Mouse (Mus musculus): ENCODE data around the gene Mgat4e. TPM values are rescaled to one million over a fixed set of nuclear protein-coding genes. Genes with fewer than 3 reads are reported as not detected.

The Mgat4e gene
- polyA plus RNA-seq, 1 experiment, result not detected

DNA sequence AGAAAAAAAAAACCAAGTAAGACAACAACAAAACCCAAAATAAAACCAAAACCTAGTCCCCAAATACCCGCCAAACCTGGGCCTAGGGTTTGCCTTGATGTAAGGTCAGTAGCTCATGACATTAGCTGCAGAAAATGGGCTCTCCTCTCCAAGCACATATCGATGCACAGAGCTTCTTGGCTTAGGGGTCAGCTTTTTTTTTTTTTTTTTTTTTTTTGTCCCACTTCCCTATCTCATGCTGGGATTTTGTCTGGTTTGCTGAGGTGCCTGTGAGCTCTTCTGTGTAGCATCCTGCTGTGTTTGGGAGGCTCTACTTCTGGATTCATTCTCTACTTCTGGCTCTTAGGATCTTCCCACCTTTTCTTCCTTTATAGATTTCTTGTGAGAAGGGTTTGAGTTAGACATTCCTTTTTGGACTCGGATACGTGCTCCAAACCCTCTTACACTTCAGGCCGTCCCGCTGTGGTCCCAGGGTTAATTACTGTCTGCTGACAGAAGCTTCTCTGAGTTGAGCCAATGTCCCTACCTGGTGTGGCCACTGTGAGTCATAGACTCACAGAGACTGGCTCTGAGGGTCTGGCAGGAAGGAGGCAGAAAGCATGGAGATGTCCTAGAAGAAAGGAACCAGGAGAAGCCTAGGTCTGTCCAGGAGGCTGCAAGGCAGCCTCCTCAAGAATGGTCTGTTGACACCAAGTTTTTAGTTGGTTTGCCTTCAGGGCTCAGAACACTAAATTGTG, 28.1 kb upstream of the Mgat4e start:
- H3ac ChIP-seq (ENCODE audit: control insufficient read depth, insufficient read length, low read depth), result no peak overlapping the region
- TF ChIP-seq MAX (IDR thresholded peaks at IDR 0.05) (no peak), CTCF (IDR thresholded peaks at IDR 0.05; ENCODE audit: control insufficient read depth, insufficient read depth, insufficient read length) (no peak), FOSL1 (IDR thresholded peaks at IDR 0.05; ENCODE audit: insufficient read depth, low read length, poor library complexity, severe bottlenecking) (no peak), USF1 (IDR thresholded peaks at IDR 0.05; ENCODE audit: low read depth) (no peak), CEBPB (IDR thresholded peaks at IDR 0.05; ENCODE audit: low read depth) (no peak), MYOD1 (IDR thresholded peaks at IDR 0.05; ENCODE audit: control insufficient read depth, insufficient read length, low read depth) (no peak)
- no peaks in the 10 kb centered on the region for H3K79me3 ChIP-seq (ENCODE audit: low read depth)
- peaks cover 6% of the 10 kb centered on the region for H3K79me2 ChIP-seq (ENCODE audit: control insufficient read depth, insufficient read depth)
- H3K4me3 ChIP-seq (ENCODE audit: insufficient read depth, poor library complexity, severe bottlenecking), result no peak overlapping the region
- no peaks in the 10 kb centered on the region for H3K27me3 ChIP-seq (ENCODE audit: control insufficient read depth, insufficient read depth, insufficient read length)
- no peaks in the 10 kb centered on the region for H3K36me3 ChIP-seq (ENCODE audit: control insufficient read depth, insufficient read depth)

DNA sequence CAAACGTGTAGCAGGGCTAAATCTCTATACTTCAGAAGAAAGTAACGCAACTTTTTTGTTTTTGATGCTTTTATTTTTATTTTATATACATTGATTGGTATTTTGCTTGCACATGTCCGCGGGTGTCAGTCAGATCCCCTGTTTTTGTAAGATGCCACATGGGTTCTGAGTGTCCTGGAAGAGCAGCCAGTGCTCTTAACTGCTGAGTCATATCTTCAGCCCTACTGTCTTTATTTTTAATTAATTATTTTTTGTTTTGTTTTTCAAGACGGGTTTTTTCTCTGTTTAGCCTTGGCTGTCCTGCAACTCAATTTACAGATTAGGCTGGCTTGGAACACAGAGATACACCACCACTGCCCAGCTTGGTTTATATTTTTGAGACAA, 24.4 kb upstream of the Mgat4e start:
- Histone ChIP-seq H3K27me3 (ENCODE audit: control insufficient read depth, insufficient read depth, insufficient read length) (no peaks in the 10 kb centered on the region), H3K36me3 (ENCODE audit: control insufficient read depth, insufficient read depth) (no peaks in the 10 kb centered on the region), H3ac (ENCODE audit: control insufficient read depth, insufficient read length, low read depth) (no peak overlapping the region), H3K79me2 (ENCODE audit: control insufficient read depth, insufficient read depth) (peaks cover 6% of the 10 kb centered on the region), H3K4me3 (ENCODE audit: insufficient read depth, poor library complexity, severe bottlenecking) (no peak overlapping the region), H3K79me3 (ENCODE audit: low read depth) (peaks cover 1% of the 10 kb centered on the region)
- TF ChIP-seq MYOD1 (IDR thresholded peaks at IDR 0.05; ENCODE audit: control insufficient read depth, insufficient read length, low read depth) (no peak), CTCF (IDR thresholded peaks at IDR 0.05; ENCODE audit: control insufficient read depth, insufficient read depth, insufficient read length) (no peak), USF1 (IDR thresholded peaks at IDR 0.05; ENCODE audit: low read depth) (no peak), FOSL1 (IDR thresholded peaks at IDR 0.05; ENCODE audit: insufficient read depth, low read length, poor library complexity, severe bottlenecking) (no peak), CEBPB (IDR thresholded peaks at IDR 0.05; ENCODE audit: low read depth) (no peak), MAX (IDR thresholded peaks at IDR 0.05) (no peak)

DNA sequence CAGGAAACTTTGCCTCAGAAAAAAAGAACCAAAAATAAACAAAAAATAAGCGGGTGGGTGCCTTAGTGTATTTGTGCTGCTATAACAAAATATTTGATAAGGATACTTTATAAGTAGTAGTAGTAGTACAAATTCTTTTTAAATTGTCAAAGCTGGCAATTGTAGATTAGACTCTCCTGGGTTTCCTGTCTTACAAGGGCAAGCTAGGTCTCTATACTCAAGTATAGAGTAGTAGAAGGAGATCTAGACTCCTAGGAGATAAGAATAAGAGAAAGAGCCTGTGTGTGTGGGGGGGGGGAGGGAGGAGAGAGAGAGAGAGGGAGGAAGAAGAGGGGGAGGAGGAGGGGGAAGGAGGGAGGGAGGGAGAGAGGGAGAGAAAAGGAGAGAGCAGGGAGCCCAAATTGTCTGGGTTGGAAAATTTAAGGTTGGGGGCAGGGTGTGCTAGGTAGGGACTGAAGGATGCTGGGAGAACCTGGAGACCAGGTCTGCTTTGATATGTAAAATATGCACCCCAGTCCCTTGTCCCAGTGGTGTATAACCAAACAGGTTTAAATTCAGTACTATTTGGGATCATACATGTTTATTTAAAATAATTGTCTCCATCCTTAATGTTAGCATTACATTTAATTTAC, 23.9 kb upstream of the Mgat4e start:
- H3ac ChIP-seq (ENCODE audit: control insufficient read depth, insufficient read length, low read depth), result no peak overlapping the region
- peaks cover 1% of the 10 kb centered on the region for H3K79me3 ChIP-seq (ENCODE audit: low read depth)
- no peaks in the 10 kb centered on the region for H3K36me3 ChIP-seq (ENCODE audit: control insufficient read depth, insufficient read depth)
- H3K4me3 ChIP-seq (ENCODE audit: insufficient read depth, poor library complexity, severe bottlenecking), result no peak overlapping the region
- peaks cover 6% of the 10 kb centered on the region for H3K79me2 ChIP-seq (ENCODE audit: control insufficient read depth, insufficient read depth)
- H3K27me3 ChIP-seq (ENCODE audit: control insufficient read depth, insufficient read depth, insufficient read length), result no peaks in the 10 kb centered on the region
- TF ChIP-seq USF1 (IDR thresholded peaks at IDR 0.05; ENCODE audit: low read depth) (no peak), MAX (IDR thresholded peaks at IDR 0.05) (no peak), MYOD1 (IDR thresholded peaks at IDR 0.05; ENCODE audit: control insufficient read depth, insufficient read length, low read depth) (no peak), MYOG (IDR thresholded peaks at IDR 0.05; ENCODE audit: control insufficient read depth, extremely low read depth, insufficient read length) (no peak), CTCF (IDR thresholded peaks at IDR 0.05; ENCODE audit: control insufficient read depth, insufficient read depth, insufficient read length) (no peak), FOSL1 (IDR thresholded peaks at IDR 0.05; ENCODE audit: insufficient read depth, low read length, poor library complexity, severe bottlenecking) (no peak), CEBPB (IDR thresholded peaks at IDR 0.05; ENCODE audit: low read depth) (no peak)

- no peak for TF ChIP-seq FOSL1 (IDR thresholded peaks at IDR 0.05; ENCODE audit: insufficient read depth, low read length, poor library complexity, severe bottlenecking)
- TF ChIP-seq MAX (IDR thresholded peaks at IDR 0.05), result no peak
- TF ChIP-seq USF1 (IDR thresholded peaks at IDR 0.05; ENCODE audit: low read depth), result no peak
- TF ChIP-seq MYOD1 (IDR thresholded peaks at IDR 0.05; ENCODE audit: control insufficient read depth, insufficient read length, low read depth), result no peak
- TF ChIP-seq MYOG (IDR thresholded peaks at IDR 0.05; ENCODE audit: control insufficient read depth, extremely low read depth, insufficient read length), result no peak
- Histone ChIP-seq H3K79me2 (ENCODE audit: control insufficient read depth, insufficient read depth) (peaks cover 18% of the 10 kb centered on the region), H3K36me3 (ENCODE audit: control insufficient read depth, insufficient read depth) (no peaks in the 10 kb centered on the region), H3K27me3 (ENCODE audit: control insufficient read depth, insufficient read depth, insufficient read length) (no peaks in the 10 kb centered on the region), H3ac (ENCODE audit: control insufficient read depth, insufficient read length, low read depth) (no peak overlapping the region), H3K4me3 (ENCODE audit: insufficient read depth, poor library complexity, severe bottlenecking) (no peak overlapping the region), H3K79me3 (ENCODE audit: low read depth) (peaks cover 1% of the 10 kb centered on the region)
These were observed 21.1 kb upstream of the Mgat4e start for GRCm38 (mm10) chr1:134570631-134571030.

DNA sequence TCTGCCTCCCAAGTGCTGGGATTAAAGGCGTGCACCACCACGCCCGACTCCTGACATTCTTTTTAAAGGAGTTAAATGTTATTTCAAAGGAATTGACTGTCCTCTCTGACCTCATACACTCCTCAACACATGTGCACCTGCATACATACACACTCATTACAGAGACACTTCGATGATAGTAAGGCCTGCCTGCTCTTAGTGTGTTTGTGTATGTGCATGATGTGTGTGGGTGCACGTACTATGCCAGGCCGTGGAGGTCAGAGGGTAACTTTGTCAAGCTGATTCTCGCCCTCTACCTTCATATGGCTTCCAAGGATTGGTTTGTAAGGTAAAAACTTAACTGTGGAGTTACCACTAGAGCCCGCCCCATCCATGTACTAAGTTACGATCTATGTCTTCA, 20.7 kb upstream of the Mgat4e start:
- Histone ChIP-seq H3K27me3 (ENCODE audit: control insufficient read depth, insufficient read depth, insufficient read length) (no peaks in the 10 kb centered on the region), H3K4me3 (ENCODE audit: insufficient read depth, poor library complexity, severe bottlenecking) (no peak overlapping the region), H3K79me3 (ENCODE audit: low read depth) (peaks cover 1% of the 10 kb centered on the region), H3K79me2 (ENCODE audit: control insufficient read depth, insufficient read depth) (peaks cover 23% of the 10 kb centered on the region), H3ac (ENCODE audit: control insufficient read depth, insufficient read length, low read depth) (no peak overlapping the region), H3K36me3 (ENCODE audit: control insufficient read depth, insufficient read depth) (no peaks in the 10 kb centered on the region)
- TF ChIP-seq MYOD1 (IDR thresholded peaks at IDR 0.05; ENCODE audit: control insufficient read depth, insufficient read length, low read depth), result no peak
- TF ChIP-seq MAX (IDR thresholded peaks at IDR 0.05), result no peak
- TF ChIP-seq MYOG (IDR thresholded peaks at IDR 0.05; ENCODE audit: control insufficient read depth, extremely low read depth, insufficient read length), result no peak
- no peak for TF ChIP-seq CEBPB (IDR thresholded peaks at IDR 0.05; ENCODE audit: low read depth)
- no peak for TF ChIP-seq USF1 (IDR thresholded peaks at IDR 0.05; ENCODE audit: low read depth)
- TF ChIP-seq FOSL1 (IDR thresholded peaks at IDR 0.05; ENCODE audit: insufficient read depth, low read length, poor library complexity, severe bottlenecking), result no peak
- no peak for TF ChIP-seq CTCF (IDR thresholded peaks at IDR 0.05; ENCODE audit: control insufficient read depth, insufficient read depth, insufficient read length)
